Mouse (Mus musculus): ENCODE measurements around the gene Gm28374.
"Not testable (repeated sequence)": the region's sequence is repeated elsewhere in the genome, so short reads cannot be mapped to it uniquely, and the experiment has no call there.

Gm28374 gene

DNA sequence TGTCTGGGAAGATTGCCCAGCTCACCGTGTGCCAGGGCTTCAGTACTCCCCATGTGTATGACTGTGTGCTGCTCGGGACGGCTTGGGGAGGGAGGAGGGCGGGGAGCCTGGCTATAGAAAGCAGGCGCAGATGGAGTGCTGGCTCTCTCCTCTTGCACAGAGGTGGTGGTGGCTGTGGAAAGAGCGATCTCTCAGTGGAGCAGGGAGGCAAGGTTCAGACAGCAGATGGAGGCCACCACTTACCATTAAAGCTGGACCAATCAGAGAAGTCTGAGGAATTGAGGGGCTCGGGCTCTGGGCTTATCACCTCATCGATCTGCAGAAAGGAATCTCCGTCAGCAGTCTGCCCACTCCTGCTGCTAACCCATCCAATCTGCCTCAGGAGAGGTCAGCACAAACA is at the start of gene Gm28374:
Gene Gm28374, minus strand, starts transcription at position 101 of the 400 bp plus-strand sequence.
- DNase-seq = no peak

DNA sequence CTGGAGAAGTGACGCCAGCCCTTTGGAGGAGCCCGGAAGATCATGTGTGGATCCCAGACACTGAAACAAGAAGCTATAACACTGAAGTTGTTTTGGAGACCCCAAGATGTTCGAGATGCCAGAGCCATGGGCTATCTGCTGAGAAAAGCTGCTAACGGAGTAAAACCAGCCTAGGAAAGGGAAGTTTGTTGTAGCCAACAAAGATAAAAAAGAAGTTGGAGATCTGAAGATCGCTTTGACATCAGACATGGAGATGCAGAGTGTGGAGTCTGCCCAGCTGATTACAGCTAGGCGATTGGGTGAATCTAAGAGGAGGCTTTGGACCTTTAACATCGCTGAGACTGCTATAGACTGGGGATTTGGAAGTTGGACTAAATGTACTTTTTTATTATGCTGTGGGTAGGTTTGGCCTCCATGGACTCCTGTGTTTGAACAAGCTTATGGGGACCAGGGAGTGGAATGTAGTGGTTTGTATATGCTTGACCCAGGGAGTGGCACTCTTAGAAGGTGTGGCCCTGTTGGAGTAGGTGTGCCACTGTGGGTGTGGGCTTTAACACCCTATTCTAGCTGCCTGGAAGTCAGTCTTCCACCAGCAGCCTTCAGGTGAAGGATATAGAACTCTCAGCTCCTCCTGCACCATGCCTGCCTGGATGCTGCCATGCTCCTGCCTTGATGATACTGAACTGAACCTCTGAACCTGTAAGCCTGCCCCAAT is 48.5 kb upstream of the Gm28374 start:
- not testable (repeated sequence) for DNase-seq

DNA sequence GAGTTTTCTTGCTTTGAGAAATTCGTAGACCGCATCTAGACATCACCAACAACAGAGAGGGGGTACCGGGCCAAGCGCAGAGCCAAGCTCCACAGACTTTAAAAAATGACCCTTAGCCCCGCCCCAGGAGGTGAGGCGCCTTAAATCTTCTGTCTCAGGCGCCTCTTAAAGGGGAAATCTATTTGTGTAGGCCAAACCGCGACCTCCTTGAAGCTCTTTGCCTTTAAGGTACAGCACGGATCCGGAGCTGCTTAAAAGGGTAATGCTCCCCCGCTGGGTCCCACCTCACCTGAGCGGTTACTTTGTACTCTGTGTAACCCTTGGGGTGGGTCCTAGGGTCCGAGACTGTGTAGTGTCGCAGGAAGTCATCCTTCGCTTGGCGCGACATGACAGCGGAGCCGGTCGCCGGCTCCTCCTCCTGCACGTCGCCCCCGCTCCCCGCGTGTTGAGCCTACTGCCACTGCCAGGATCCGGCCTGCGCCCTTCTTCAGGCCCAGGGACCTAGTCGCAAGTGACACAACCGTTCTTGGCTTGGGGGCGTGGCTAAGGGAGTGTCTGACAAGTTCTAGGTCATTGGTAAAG is 45.8 kb upstream of the Gm28374 start, which contains the start of gene Snx15:
Gene Snx15, minus strand, starts transcription at position 545 of the 582 bp plus-strand sequence.
- DNase-seq = peak; percentile 98

DNA sequence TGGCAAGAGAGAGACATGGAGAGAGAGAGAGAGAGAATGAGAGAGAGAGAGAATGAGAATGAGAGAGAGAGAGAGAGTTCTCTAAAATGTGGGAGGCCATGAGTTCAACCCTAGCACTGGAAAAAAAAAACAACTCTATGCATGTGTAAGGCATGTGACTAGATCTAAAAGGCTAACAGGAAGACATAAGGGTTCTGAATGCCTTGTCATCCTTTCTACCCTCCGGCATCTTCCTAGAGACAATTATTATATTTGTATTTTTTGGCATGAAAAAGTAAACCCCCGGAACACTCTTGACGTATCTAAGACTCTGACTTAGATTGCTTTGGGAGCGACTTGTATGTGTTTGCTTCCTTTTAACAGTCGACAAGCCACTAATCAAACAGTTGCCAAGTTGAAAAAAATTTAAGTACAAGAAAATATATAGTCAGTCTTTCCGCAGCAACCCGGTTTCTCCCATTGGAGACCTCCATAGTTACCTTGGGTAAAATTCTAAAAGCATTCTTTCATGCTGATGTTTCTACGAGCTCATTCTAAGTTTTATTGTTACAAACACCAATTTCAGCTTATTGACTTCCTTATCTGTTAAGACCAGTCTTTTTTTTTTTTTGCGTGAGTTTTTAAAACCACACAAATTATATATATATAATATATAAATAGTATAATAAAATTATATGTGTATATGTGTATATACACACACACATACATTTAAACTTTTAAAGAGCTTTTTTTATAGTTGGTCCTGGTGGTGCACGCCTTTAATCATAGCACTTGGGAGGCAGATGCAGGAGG is 44.9 kb upstream of the Gm28374 start:
- DNase-seq = no peak

DNA sequence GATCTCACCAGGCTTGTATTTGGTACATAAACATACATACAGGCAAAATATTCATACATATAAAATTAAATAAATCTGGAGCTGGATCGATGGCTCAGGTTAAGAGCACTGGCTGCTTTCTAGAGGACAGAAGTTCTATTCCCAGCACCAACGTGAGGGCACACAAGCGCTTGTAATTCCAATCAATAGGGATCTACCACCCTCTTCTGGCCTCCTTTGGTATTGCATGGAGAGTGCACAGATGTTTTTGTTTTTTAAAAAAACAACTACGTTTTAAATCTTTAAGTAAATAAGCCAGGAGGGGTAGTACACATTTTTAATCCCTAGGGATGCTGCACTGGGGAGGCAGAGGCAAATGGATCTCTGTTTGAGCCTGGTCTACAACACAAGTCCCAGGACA is 44.2 kb upstream of the Gm28374 start:
- DNase-seq = peak; percentile 46

DNA sequence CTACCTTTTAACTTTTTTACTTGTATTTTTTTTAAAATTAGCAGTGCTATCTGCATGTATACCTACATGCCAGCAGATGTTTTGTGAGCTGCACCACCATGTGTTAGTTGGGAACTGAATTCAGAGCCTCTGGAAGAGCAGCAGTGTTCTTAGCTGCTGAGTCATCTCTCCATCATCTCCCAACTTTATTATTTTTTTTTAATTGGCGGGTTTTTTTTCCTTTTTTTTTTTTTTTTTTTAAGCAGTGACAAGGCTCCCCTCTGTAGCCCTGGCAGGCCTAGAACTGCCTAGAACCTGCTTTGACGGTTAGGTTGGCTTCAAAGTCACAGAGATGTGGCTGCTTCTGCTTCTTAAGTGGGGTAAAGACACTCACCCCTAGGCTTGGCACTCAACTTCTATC is 42.8 kb upstream of the Gm28374 start:
- DNase-seq = no peak

DNA sequence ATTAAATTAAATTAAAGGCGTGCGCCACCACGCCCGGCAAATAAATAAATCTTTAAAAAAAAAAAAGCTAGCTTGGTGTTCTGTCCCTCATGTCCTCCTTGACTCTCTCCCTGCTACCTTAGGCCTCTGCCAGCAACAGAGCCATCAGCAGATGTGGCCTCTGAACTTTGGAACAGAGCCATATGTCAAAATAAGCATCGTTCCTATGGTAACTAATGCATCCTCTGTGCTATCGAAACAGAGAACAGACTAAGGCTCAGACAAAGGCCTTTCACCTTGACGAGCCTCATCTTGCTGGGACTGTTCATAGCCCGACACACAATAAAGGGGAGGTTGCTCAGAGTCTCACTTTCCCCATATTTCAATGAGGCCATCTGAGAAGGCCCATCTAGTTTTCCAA is 41.3 kb upstream of the Gm28374 start:
- no peak for DNase-seq

DNA sequence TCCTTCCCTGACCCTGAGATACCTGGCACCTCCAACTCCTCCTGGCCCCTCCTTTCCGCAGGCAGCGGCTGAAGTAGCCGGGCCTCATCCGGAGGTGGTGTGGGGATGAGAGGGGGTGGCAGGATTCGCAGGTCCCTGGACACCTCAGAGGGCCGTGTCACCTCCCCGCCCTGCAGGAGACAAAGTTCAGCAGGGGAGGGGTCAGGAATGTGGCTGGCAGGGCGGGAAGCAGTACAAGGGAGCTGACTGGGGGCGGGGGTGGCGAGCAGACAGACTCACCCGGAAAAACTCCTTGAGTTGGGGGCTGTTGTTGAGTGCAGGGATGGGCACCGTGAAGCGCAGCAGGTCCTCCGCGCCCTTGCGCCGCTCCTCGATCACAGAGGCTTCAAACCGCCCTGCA is 39.7 kb upstream of the Gm28374 start:
- DNase-seq = no peak

DNA sequence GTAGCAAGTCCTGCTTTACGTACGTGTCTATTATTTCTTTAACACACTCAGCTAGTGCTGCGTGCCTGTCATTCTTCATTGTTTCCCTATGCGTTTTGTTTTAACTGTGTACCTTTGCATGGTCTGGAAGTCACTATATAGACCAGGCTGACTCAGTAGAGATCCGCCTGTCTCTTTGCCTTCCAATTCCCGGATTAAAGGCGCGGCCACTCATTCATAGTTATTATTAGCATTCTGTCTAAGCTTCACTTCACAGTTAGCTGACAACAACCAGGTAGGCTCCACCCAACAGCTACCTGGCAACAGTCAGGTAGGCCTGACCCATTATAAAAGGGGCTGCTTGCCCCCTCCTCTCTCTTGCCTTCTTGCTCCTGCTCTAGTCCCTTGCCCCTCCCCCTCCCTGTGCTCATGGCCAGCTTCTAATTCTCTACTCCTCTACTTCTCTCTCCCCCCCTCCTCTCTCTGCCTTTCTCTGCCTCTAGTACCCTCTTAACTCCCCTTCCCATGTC is 36.7 kb upstream of the Gm28374 start:
- peak; percentile 70 for DNase-seq

DNA sequence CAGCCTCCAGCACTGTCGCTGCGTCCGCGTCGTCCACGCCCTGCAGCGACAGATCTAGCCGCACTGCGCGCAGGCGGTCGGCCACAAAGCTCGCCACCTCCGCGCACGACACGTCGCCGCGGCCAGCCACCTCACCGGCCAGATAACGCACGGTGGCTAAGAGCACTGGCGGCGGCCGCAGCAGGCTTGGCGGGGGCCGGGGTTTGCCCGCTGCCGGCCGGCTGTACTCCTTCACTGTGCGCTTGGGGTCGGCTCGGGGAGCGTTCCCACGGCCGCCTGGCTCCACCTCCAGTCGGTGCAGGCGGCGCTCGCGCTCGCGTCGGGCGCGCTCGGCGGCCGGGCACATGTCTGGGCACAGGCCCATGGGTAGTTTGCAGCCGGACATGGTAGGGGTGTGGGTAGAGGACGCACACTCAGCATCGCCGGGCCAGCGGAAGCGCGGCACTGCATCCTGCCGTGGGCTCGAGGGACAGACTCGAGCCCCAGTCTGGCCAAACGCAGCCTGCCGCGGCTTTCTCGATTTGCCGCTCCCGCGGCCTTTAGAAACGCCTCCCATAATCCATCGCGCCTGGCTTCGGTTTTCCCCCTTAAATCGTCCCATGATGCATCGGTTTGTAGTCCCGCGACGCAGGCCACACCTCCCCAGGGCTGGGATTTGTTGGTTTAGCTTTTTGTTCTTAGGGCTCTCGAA is 36.1 kb upstream of the Gm28374 start, which contains the start of gene Sac3d1:
Gene Sac3d1, minus strand, starts transcription at position 665 of the 691 bp plus-strand sequence.
- peak; percentile 88 for DNase-seq

DNA sequence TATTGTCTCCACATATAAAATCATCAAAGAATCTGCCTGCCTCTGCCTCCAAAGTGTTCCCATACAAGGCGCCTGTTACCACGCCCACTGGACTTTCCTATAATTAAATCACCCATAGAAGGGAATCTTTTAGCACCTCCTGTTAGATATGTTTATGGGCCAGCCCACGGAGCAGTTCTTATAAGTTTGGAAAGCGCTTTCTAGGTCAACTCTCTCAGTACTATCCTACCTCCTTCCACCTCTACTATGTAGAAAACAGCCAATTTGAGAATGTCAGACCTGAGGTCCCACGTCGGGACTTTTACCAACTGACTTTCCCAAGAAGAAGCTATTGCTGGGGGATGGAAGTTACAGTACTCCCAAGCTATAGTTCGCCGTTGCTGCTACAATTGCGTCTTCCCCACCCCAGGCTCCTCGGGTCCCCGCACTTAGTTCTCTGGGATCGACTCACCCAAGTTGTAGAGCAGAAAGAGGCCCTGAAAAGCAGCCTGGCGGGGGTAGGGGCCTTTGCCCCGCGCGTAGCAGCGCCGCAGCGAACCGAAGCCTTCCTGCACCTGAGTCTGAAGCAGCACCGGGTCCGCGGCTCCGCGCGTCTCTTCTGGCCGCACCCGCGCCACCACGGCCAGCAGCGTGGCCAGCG is 35.4 kb upstream of the Gm28374 start:
- DNase-seq = no peak

DNA sequence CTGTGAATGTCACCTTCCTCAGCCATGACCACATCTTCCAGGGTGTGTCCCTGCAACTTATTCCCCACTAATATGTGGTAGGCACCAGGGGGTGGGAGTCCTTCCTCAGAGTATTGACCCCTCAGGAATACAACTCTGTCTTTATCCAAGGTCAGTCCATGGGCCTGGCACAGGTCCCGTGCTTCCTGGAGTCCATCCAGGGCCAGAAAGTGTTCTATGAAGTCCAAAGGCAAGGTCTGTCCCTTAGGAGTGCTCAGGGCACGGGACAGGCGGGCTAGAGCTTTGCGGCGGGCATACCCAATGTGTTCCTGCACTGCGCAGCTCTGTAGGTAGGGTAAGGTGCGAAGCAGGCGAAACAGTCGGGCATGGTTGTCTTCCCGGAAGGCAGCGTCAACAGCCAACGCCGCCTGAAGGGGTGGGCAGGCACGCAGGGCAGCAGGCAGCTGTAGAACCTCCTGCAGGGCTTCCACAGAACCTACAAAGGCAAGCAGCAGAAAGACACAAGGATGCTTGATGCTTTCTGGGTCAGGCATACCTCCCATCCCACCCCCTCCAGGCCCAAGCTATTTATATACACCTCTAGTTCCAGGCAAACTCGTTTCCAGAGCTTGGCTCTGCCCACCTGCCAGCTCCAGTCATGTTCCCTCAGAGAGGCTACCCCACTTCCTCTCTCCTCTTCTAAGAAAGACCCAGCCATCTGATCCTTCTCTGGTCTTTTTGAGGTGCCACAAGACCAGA is 34.2 kb upstream of the Gm28374 start:
- DNase-seq = peak; percentile 54

DNA sequence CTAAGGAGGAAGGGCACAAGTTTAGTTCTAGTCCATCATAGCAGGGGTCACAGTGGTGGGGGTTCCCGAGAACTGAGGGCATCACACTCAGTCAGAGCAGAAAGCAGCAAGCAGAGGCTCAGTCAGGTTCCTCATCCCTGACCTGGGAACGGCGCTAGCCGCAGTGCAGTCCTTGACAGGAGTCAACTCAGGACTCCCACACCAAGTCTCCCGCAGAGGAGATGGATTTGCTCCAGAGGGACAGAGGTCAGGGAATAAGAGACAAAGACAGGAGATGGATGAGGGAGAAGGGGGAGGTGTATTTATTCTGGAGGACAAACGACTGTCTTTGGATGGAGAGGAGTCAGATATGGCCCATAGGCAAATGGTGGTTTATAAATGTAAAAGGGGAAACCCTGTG is 31.1 kb upstream of the Gm28374 start:
- DNase-seq = no peak

DNA sequence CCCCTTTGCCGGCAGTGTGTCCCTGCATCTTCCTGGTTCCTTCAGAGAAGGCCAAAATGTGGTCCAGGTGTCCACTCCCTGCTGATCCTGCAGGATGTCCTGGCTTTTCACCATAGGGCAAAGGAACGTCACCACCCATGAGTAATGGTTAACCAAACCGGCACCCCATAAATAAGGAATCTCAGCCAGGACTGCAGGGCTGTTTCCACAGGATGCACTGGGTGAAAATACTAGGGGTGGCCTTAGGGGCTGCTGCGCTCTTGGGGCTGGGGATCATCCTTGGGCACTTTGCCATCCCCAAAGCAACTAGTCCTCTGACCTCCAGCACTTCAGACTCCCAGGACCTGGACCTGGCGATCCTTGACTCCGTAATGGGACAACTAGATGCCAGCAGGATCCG is 23.5 kb upstream of the Gm28374 start, which contains the start of gene Naaladl1:
Gene Naaladl1, plus strand, starts transcription at position 197 of the 400 bp plus-strand sequence.
- DNase-seq = no peak

DNA sequence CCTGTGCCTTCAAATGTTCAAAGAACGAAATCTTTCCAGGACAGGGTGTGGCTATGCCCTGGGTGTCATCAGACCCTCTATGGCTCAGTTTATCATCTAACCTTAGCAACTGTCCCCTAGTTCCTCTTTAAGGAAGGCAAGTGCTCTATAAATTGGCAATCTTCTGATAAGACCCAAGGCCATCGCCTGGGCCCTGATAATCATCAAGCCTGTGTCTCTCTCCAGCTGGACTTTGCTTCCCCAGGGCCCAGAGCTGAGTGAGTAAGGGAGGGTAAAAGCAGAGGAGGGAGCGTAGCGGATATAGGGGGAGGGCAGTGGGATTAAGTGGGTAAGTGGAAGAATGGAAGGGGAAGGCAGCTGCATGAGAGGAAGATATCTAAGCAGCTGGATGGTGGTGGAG is 22.4 kb upstream of the Gm28374 start:
- no peak for DNase-seq

DNA sequence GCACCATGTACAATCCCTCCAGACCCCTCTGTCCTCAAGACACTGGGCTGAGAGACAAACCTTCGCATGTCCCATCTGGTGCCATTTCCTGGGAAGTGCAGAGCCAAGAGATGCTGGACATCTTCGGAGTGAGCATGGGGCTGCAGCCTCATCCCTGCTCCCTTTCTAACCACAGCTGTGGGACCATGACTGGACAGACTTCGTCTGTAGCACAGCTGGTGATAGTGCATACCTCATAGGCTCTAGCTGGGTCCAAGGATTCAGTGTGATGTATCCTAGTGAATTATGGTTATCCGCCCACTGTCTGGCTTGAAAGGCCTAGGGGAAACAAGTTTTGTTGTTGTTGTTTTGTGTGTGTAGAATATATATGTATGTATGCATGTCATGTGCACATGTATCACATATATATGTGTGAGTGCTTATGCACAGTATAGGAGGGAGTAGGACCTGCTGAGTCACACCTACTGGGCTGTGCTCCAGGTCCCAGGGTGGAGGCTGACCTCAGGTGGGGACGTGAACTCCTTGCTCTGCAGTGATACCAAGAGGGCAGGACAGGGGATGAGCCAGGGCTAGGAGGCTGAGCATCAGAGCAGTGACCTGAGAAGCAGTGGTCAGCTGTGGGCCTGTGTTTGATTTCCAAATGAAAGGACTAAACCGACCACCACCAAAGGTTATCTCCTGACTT is 20.3 kb upstream of the Gm28374 start:
- no peak for DNase-seq

DNA sequence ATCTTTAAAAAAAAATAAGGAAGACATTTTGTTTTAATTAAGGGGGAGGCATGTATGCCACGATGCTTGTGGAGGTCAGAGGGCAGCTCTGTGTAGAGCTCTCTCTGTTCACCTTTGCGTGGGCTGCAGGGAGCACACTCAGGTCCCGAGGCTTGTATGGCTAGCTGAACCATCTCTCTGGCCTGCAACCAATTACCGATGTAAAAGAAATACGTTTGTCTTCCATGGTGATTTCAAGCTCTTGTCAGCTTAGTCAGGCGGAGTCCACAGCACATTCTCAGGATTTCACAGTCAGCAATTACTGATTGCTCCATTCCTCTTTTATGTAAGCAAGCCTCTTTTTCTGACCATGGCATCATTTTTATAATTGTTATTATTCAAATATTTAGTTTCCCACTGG is 19.1 kb upstream of the Gm28374 start:
- DNase-seq = no peak

DNA sequence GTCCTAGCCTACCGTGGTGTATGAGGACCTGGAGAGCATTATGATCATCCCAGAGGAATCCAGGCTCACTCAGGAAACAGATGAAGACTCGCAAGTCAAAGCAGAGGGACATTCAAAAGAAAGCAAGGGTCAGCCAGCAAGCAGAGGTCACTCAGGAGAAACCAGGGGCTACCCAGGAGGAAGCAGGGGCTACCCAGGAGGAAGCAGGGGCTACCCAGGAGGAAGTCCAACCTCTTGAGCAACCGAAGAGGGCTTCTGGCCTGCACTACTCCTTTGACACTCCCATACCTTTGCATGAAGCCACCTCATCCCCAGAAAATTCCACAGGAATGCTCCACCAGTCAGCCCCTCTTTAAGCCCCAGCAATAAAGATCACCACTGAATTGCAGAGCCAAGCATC is 15.8 kb upstream of the Gm28374 start:
- no peak for DNase-seq

DNA sequence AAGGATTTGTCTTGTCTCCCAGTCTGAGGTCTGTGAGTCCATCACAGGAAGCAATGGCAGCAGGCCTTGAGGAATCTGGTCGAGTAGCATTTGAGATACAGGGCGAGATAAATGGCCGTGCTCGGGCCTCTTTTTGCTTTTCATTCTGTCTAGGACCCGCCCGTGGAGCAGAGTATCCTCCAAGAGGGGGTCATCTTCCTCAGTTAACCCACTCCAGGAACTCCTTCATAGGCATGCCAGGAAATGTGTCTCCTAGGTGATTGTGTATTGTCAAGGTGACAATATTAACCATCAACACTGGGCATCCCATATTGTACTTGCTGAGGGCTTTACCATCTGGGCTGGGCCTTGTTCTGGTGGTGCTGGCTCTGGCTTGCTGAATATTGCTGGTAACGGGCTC is 12.1 kb upstream of the Gm28374 start, which contains the start of gene AC131692.1:
Gene AC131692.1, plus strand, starts transcription at position 301 of the 400 bp plus-strand sequence.
- no peak for DNase-seq

DNA sequence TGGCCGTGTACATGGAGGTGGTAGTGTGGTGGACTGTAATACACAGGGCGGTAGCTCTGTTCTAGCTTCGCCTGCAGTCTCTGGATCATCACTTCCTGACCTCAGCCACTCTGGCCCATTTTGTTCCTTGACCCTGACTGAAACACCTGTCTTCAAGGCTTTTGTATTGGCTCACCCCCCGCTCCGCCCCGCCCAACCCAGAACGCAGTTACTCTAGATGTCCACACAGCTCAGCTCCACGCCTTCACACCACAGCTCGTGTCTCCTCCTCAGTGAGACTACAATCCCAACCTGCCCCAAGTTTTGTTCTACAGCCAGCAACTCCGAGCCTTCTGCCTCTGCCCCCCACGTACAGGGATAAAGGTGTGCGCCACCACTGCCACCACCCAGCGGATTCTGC is 6.8 kb upstream of the Gm28374 start:
- DNase-seq = no peak

DNA sequence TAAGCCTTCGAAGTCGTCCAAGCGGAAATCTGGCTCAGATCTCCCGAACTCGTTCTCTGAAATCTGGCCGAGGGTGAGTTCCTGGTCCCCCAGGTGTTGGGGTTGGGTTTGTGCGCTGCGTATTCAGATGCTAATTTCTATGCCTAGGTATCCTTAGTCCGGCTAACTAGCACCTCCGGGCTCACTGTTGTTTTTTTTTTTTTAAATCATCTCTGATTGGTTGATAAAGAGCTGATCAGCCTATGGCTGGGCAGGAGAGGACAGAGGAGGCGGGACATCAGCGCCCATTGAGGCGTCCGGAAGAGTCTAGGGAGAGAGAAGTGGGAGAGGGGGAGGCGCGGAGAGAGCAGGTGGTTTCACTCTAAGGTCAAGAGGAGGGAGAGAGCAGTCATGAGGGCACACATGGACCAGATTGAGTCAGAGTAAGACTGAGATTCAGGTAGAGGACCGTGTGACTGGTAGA is 3.4 kb upstream of the Gm28374 start:
- no peak for DNase-seq

Data from cerebellum, adult 9-11 months (tissue).